Mouse (Mus musculus): Measurements from ENCODE around the gene Kpna7. TPM values are rescaled to one million over a fixed set of nuclear protein-coding genes. Genes with fewer than 3 reads are reported as not detected.

Kpna7 gene
- polyA plus RNA-seq, 1 experiment from 2014 or later = 0.17 TPM

DNA sequence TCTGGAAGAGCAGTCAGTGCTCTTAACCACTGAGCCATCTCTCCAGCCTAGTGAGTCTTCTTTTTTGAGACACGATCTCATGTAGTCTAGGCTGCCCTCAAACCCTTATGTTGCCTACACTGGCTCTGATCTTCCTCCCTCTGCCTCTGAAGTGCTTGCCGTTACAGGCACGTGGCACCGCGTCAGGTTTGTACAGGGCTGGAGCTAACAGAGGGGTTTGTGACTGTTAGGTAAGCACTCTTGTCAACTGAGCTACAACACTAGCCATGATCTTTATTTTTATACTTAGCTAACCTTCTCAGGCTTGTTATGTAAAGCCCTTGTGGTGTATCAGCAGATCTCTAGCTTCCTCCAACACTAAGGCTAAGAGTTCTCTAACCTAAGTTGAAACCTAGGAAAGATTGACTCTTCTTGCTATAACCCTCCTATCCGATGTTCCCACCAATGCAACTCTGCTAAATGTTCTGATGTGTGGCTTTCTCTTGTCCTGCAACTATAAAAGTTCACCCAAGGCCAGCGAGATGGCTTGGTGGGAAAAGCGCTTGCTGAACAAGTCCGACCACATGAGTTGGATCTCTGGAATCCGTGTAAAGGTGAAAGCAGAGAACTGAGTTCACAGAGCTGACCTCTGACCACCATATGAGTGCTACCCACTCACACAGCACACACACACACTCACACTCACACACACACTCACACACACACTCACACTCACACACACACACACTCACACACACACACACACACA, 1.8 kb downstream of the Kpna7 start:
- WGBS = 80% methylated on average over 10 of the region's 10 CpGs
- no peak for ATAC-seq (ENCODE audit: low FRiP score, low TSS enrichment)

DNA sequence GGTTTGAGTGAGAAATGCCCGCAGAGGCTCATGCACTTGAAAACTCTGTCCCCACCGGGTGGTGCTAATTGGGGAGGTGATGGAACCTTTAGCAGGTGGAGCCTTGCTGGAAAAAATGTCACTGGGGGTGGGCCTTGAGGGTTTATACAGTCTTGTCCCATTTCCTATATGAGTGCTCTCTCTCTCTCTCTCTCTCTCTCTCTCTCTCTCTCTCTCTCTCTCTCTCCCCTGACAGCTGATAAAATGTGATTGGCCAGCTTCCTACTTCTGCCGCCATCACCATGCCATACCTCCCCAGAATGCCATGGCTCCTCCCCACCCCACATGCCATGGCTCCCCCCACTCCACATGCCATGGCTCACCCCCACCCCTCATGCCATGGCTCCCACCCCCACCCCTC, 8.7 kb downstream of the Kpna7 start:
- TF ChIP-seq CTCF (IDR thresholded peaks at IDR 0.05; ENCODE audit: low read depth) (no peak), EP300 (optimal IDR thresholded peaks at IDR 0.05) (no peak)
- no peak overlapping the region for H3K4me3 ChIP-seq (ENCODE audit: low read depth, low read length)
- no peaks in the 10 kb centered on the region for H3K4me1 ChIP-seq (replicated peaks; ENCODE audit: control insufficient read depth, insufficient read depth)
- DNase-seq (ENCODE audit: low spot score) (no peak), ATAC-seq (ENCODE audit: low FRiP score, low TSS enrichment) (no peak)
- no peaks in the 10 kb centered on the region for H3K9me3 ChIP-seq (ENCODE audit: control insufficient read depth, low read length)
- H3K27ac ChIP-seq (replicated peaks) = no peak overlapping the region
- no peak overlapping the region for H3K4me2 ChIP-seq (replicated peaks; ENCODE audit: low read depth)
- no peak overlapping the region for H3K9ac ChIP-seq (ENCODE audit: low read length)
- WGBS = 59% methylated on average over 3 of the region's 3 CpGs
- no peaks in the 10 kb centered on the region for H3K27me3 ChIP-seq (ENCODE audit: control insufficient read depth, insufficient read depth, low read length)
- H3K36me3 ChIP-seq (ENCODE audit: control insufficient read depth, insufficient read depth, low read length) = no peaks in the 10 kb centered on the region

More for the DNA sequence above, 1.8 kb downstream of the Kpna7 start:
- no peak for DNase-seq (ENCODE audit: low spot score)
- H3K27me3 ChIP-seq (ENCODE audit: control insufficient read depth, insufficient read depth, low read length) = no peaks in the 10 kb centered on the region
- H3K27ac ChIP-seq (replicated peaks) = no peak overlapping the region
- H3K4me1 ChIP-seq (replicated peaks; ENCODE audit: control insufficient read depth, insufficient read depth) = no peaks in the 10 kb centered on the region
- H3K4me2 ChIP-seq (replicated peaks; ENCODE audit: low read depth) = no peak overlapping the region
- H3K36me3 ChIP-seq (ENCODE audit: control insufficient read depth, insufficient read depth, low read length) = no peaks in the 10 kb centered on the region
- H3K9ac ChIP-seq (ENCODE audit: low read length) = no peak overlapping the region
- no peaks in the 10 kb centered on the region for H3K9me3 ChIP-seq (ENCODE audit: control insufficient read depth, low read length)
- H3K4me3 ChIP-seq (ENCODE audit: low read depth, low read length) = no peak overlapping the region
- TF ChIP-seq EP300 (optimal IDR thresholded peaks at IDR 0.05) (no peak), CTCF (IDR thresholded peaks at IDR 0.05; ENCODE audit: low read depth) (no peak)

DNA sequence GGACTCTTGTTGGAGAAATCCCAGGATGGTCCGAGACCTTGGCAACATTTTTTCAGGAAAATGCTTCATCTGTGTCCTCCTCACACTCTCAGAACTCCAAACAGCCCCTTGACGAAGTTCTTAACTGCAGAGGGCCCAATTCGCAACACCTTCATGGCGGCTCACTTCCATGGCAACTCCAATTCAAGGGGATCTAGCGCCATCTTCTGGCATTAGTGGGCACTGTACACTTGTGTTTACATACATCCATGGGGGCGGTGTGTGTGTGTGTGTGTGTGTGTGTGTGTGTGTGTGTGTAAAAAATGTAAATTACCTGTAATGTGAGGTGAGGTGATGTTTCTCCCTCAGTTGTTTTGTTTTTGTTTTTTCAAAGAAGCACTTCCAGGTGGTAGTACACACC, 12.5 kb downstream of the Kpna7 start:
- 49% methylated on average over 6 of the region's 6 CpGs for WGBS
- no peak overlapping the region for H3K4me3 ChIP-seq (ENCODE audit: low read depth, low read length)
- TF ChIP-seq CTCF (IDR thresholded peaks at IDR 0.05; ENCODE audit: low read depth) (peak; percentile 63), EP300 (optimal IDR thresholded peaks at IDR 0.05) (no peak)
- H3K9ac ChIP-seq (ENCODE audit: low read length) = no peak overlapping the region
- DNase-seq (ENCODE audit: low spot score) = no peak
- no peaks in the 10 kb centered on the region for H3K27me3 ChIP-seq (ENCODE audit: control insufficient read depth, insufficient read depth, low read length)
- no peak overlapping the region for H3K4me2 ChIP-seq (replicated peaks; ENCODE audit: low read depth)
- no peaks in the 10 kb centered on the region for H3K36me3 ChIP-seq (ENCODE audit: control insufficient read depth, insufficient read depth, low read length)
- ATAC-seq (ENCODE audit: low FRiP score, low TSS enrichment) = no peak
- no peaks in the 10 kb centered on the region for H3K4me1 ChIP-seq (replicated peaks; ENCODE audit: control insufficient read depth, insufficient read depth)
- H3K27ac ChIP-seq (replicated peaks) = no peak overlapping the region
- H3K9me3 ChIP-seq (ENCODE audit: control insufficient read depth, low read length) = no peaks in the 10 kb centered on the region

- H3K9me3 ChIP-seq (ENCODE audit: control insufficient read depth, low read length) = no peaks in the 10 kb centered on the region
- DNase-seq (ENCODE audit: low spot score) (peak; percentile 75), ATAC-seq (ENCODE audit: low FRiP score, low TSS enrichment) (peak; percentile 50; the same call in 1 of the 2 replicates)
- H3K36me3 ChIP-seq (ENCODE audit: control insufficient read depth, insufficient read depth, low read length) = no peaks in the 10 kb centered on the region
- H3K27me3 ChIP-seq (ENCODE audit: control insufficient read depth, insufficient read depth, low read length) = no peaks in the 10 kb centered on the region
- no peak overlapping the region for H3K4me3 ChIP-seq (ENCODE audit: low read depth, low read length)
- no peak overlapping the region for H3K9ac ChIP-seq (ENCODE audit: low read length)
- under 1% methylated on average over 5 of the region's 5 CpGs for WGBS
- TF ChIP-seq CTCF (IDR thresholded peaks at IDR 0.05; ENCODE audit: low read depth) = peak; percentile 91
- TF ChIP-seq EP300 (optimal IDR thresholded peaks at IDR 0.05) = no peak
- H3K4me2 ChIP-seq (replicated peaks; ENCODE audit: low read depth) = no peak overlapping the region
- H3K4me1 ChIP-seq (replicated peaks; ENCODE audit: control insufficient read depth, insufficient read depth) = no peaks in the 10 kb centered on the region
- no peak overlapping the region for H3K27ac ChIP-seq (replicated peaks)
Measured at GRCm38 (mm10) chr5:145069707-145070106, 14.1 kb downstream of the Kpna7 start.

DNA sequence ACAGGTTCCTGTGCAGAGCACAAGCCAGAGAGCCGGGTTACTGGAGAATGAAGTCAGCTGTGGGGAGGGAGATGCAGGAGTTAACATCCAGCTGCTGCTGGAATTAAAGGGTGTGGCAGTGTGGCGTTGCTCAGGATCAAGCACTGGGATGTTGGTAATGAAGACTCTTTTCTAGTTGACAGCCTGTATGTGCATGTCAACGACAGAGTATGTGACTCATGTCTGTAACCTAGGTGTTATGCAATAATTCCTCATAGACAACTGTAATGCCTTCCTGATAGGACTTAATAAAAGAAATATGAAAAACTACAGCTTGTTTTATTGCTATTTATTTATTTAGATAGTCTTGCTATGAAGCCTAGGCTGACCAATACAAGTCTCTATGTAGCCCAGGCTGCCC, 15.0 kb downstream of the Kpna7 start:
- Histone ChIP-seq H3K27ac (replicated peaks) (no peak overlapping the region), H3K9ac (ENCODE audit: low read length) (no peak overlapping the region), H3K4me1 (replicated peaks; ENCODE audit: control insufficient read depth, insufficient read depth) (no peaks in the 10 kb centered on the region), H3K4me3 (ENCODE audit: low read depth, low read length) (no peak overlapping the region), H3K36me3 (ENCODE audit: control insufficient read depth, insufficient read depth, low read length) (no peaks in the 10 kb centered on the region), H3K4me2 (replicated peaks; ENCODE audit: low read depth) (no peak overlapping the region), H3K27me3 (ENCODE audit: control insufficient read depth, insufficient read depth, low read length) (no peaks in the 10 kb centered on the region), H3K9me3 (ENCODE audit: control insufficient read depth, low read length) (no peaks in the 10 kb centered on the region)
- no peak for ATAC-seq (ENCODE audit: low FRiP score, low TSS enrichment)
- 24% methylated on average over 3 of the region's 3 CpGs for WGBS
- DNase-seq (ENCODE audit: low spot score) = no peak
- TF ChIP-seq EP300 (optimal IDR thresholded peaks at IDR 0.05) (no peak), CTCF (IDR thresholded peaks at IDR 0.05; ENCODE audit: low read depth) (no peak)

DNA sequence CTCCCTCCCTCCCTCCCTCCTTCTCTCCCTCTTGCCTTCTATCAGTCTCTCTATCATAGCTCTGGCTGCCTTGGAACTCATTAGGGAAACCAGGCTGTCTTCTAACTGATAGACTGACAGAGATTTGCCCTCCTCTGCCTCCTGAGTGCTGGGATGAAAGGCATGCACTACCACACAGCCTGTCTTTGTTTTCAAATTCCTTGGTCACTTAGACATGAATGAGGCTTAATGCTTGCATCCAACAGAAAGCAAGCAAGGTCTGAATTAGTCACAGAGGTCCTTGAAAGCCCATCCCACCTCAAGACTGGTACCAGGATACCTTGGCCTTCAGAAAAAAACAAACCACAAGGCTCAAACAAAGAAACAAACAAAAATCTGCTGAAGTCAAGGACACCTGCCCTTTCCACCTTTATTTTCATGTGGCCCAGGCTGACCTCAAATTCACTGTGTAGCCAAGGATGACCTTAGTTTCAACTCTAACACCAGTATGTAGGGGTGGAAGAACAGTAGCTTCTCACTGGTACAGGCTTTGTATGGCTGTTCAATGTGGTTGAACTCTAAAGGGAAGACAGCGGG, 19.0 kb downstream of the Kpna7 start:
- Histone ChIP-seq H3K4me2 (replicated peaks; ENCODE audit: low read depth) (no peak overlapping the region), H3K9me3 (ENCODE audit: control insufficient read depth, low read length) (no peaks in the 10 kb centered on the region), H3K36me3 (ENCODE audit: control insufficient read depth, insufficient read depth, low read length) (no peaks in the 10 kb centered on the region), H3K27ac (replicated peaks) (no peak overlapping the region), H3K4me3 (ENCODE audit: low read depth, low read length) (no peak overlapping the region), H3K9ac (ENCODE audit: low read length) (no peak overlapping the region), H3K4me1 (replicated peaks; ENCODE audit: control insufficient read depth, insufficient read depth) (no peaks in the 10 kb centered on the region), H3K27me3 (ENCODE audit: control insufficient read depth, insufficient read depth, low read length) (no peaks in the 10 kb centered on the region)
- 79% methylated on average over 1 of the region's 1 CpGs for WGBS
- no peak for DNase-seq (ENCODE audit: low spot score)
- ATAC-seq (ENCODE audit: low FRiP score, low TSS enrichment) = no peak
- TF ChIP-seq EP300 (optimal IDR thresholded peaks at IDR 0.05) = no peak
- TF ChIP-seq CTCF (IDR thresholded peaks at IDR 0.05; ENCODE audit: low read depth) = no peak
